Mouse (Mus musculus) brain, embryonic 14.5 days (tissue): Measurements from ENCODE around the gene 1110051M20Rik.

Experiments used
- CTCF ChIP-seq: fragments of 200-500 bp; IDR thresholded peaks from 2 replicates; pipeline ENCODE4 v1.5.1; 2012; ENCODE audit warnings: inconsistent platforms, mild to moderate bottlenecking, moderate library complexity, borderline replicate concordance; ENCODE audit not compliant: insufficient read depth, insufficient read length; ENCODE audit errors: extremely low read depth
- POLR2A ChIP-seq: fragments of 200-500 bp; IDR thresholded peaks from 2 replicates; pipeline ENCODE4 v1.6.1; 2012; ENCODE audit warnings: mild to moderate bottlenecking, inconsistent platforms, borderline replicate concordance; ENCODE audit not compliant: poor library complexity, insufficient read depth, insufficient read length, severe bottlenecking; ENCODE audit errors: extremely low read depth

DNA sequence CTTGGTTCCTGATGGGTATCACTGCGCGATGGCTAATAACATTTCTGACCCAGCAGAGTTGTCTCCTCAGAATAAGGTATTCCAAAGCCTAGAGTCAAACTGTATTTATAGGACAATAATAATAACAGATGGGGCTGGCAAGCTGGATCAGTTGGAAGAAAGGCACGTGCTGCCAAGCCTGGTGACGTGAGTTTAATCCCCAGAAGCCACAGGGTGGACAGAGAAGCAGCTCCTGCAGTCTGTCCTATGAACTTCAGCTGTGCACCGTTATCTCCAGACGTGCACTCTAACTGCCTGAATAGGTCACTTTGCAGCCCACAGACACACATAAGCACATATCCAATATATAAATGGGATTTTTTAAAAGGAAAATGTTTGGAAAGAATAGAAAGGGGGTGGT is 61.2 kb downstream of the 1110051M20Rik start:
- TF ChIP-seq CTCF (no peak), POLR2A (no peak)
